Mouse (Mus musculus) kidney, embryonic 15.5 days (tissue): ENCODE measurements around the gene Katnb1. TPM values are rescaled to one million over a fixed set of nuclear protein-coding genes. Genes with fewer than 3 reads are reported as not detected.
A peak's percentile ranks its signal among the peaks of the same experiment; 100 is the strongest.

Experiments
- ATAC-seq: fragments of 200-750 bp; cut with Nextera tagmentation; replicated peaks from 2 replicates; pipeline ENCODE4 v1.8.0; 2017; ENCODE audit warnings: moderate TSS enrichment; ENCODE audit not compliant: low FRiP score
- H3K27ac ChIP-seq: fragments of 300-500 bp; sonication (generic); 2 replicates; pipeline ENCODE4 v1.5.1; 2015; ENCODE audit warnings: mild to moderate bottlenecking, inconsistent platforms
- H3K27me3 ChIP-seq: fragments of 300-500 bp; sonication (generic); 2 replicates; pipeline ENCODE4 v1.6.1; 2015; ENCODE audit warnings: inconsistent platforms
- H3K36me3 ChIP-seq: fragments of 300-500 bp; sonication (generic); 2 replicates; pipeline ENCODE4 v1.6.1; 2015; ENCODE audit warnings: inconsistent platforms
- H3K4me1 ChIP-seq: fragments of 300-500 bp; sonication (generic); 2 replicates; pipeline ENCODE4 v1.6.1; 2015; ENCODE audit warnings: inconsistent platforms
- H3K4me2 ChIP-seq: fragments of 300-500 bp; sonication (generic); 2 replicates; pipeline ENCODE4 v1.6.1; 2015; ENCODE audit warnings: moderate library complexity, mild to moderate bottlenecking, inconsistent platforms
- H3K4me3 ChIP-seq: fragments of 300-500 bp; sonication (generic); replicated peaks from 2 replicates; pipeline ENCODE4 v1.5.1; 2015; ENCODE audit warnings: mild to moderate bottlenecking, inconsistent platforms
- H3K9ac ChIP-seq: fragments of 300-500 bp; sonication (generic); 2 replicates; pipeline ENCODE4 v1.6.1; 2015; ENCODE audit warnings: mild to moderate bottlenecking, inconsistent platforms
- H3K9me3 ChIP-seq: fragments of 300-500 bp; sonication (generic); replicated peaks from 2 replicates; pipeline ENCODE4 v1.6.1; 2016; ENCODE audit warnings: inconsistent platforms
- WGBS: fragments of 180-500 bp; shearing (Covaris S2); methylation state at CpG from one replicate; pipeline ENCODE4 v1.1.7; 2015; ENCODE audit warnings: mixed read lengths; 5-methylcytosine and 5-hydroxymethylcytosine counted together
- polyA plus RNA-seq: library from polyadenylated mRNA; unstranded; fragments of >200 nt; fragmentation: Nextera tagmentation; extraction: Ambion mirVana; gene quantifications from 2 replicates; pipeline ENCODE4 v1.2.1, GENCODE M21; 2015

Katnb1 gene
- polyA plus RNA-seq, 1 experiment from 2014 or later: 29.7 TPM

DNA sequence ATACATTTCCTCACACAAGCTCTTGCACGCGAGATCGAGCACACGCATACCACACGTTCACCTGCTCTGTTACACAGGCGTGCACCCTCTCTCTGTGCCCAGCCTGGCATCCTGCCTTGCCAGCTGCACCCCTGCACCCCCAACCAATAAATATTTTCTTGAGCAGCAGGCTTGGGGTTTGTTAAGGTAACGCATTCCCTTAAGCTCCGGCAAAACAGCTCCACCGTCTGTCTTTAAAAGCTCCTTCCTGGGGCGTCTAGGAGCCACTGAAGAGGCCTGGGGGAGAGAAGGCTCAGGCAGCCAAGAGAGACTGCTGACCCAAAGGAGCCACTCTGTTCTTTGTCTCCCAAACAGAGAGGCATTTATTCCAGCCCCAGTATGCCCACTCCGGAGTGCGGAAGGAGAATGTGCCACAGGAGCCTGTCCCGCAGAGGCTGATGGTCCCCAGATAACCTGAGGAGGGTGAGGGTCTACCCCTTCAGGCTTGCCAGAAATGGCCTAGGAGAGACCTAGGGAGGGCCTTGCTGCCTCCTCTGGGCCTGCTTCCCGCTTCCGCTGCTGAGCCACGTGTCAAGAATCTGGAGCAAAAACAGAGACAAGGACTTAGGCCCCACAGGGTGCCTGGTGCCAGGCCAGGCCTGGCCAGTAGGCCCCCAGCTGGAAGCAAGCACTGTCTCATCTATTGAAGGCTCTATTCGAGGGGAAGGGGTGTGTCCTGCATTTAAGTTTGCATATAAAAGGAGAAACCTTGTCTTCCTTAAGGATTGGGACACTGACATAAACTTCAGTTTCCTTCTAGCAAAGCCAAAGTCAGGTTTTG lies 62.2 kb downstream of the Katnb1 start:
- H3K4me1 ChIP-seq: peaks cover 62% of the 10 kb centered on the region
- peak overlapping the region; percentile 65 for H3K4me3 ChIP-seq
- H3K9me3 ChIP-seq: no peaks in the 10 kb centered on the region
- 21% methylated on average over 17 of the region's 17 CpGs for WGBS
- peak overlapping the region; percentile 79 for H3K4me2 ChIP-seq
- H3K36me3 ChIP-seq: no peaks in the 10 kb centered on the region
- H3K9ac ChIP-seq: 0 out of 2 replicates have a peak overlapping the region, but pooled peaks have one; percentile 70
- peak overlapping the region; percentile 86 for H3K27ac ChIP-seq
- no peaks in the 10 kb centered on the region for H3K27me3 ChIP-seq
- ATAC-seq: no peak

DNA sequence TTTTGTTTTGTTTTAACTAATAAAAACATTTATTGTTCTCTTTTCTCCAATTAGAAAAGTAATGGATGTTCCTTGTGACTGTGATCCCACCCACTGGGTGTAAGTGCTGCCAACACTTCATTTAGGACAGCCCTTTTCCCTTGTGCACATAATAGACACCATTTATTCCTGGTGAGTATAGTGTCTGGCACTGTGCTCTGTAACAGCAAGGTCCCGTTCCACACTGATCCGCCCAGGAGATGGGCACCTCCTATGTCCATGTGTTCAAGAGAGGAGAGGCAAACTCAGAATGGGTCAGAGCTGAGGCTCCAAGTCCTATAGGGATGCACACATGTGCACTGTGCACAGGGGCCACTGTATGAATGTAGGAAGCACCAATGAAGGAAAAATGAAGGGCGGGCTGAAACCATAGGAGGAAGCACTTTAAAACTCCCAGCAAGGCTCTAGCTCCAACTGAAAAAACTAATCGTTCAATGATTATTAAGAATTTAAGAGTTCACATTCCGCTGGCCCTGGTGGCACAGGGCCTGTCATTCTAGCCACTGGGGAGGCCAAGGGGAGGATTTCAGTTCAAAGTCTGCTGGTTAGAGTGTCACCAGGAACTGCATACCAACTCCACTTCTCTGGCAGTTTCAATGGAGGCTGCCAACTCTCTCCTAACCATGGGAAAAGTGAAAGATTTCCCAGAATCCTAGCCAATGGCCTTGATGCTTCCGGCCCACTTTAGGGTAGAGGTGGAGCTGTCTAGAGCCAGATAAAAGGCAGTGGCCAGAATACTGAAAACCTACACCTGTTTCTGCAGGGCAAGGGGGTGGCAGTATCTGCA lies 63.0 kb downstream of the Katnb1 start:
- H3K9ac ChIP-seq: no peak overlapping the region
- no peak for ATAC-seq
- no peaks in the 10 kb centered on the region for H3K9me3 ChIP-seq
- peak overlapping the region; percentile 86 for H3K27ac ChIP-seq
- H3K36me3 ChIP-seq: no peaks in the 10 kb centered on the region
- H3K4me1 ChIP-seq: peaks cover 53% of the 10 kb centered on the region
- no peak overlapping the region for H3K4me3 ChIP-seq
- 71% methylated on average over 6 of the region's 6 CpGs for WGBS
- H3K27me3 ChIP-seq: no peaks in the 10 kb centered on the region
- no peak overlapping the region for H3K4me2 ChIP-seq

DNA sequence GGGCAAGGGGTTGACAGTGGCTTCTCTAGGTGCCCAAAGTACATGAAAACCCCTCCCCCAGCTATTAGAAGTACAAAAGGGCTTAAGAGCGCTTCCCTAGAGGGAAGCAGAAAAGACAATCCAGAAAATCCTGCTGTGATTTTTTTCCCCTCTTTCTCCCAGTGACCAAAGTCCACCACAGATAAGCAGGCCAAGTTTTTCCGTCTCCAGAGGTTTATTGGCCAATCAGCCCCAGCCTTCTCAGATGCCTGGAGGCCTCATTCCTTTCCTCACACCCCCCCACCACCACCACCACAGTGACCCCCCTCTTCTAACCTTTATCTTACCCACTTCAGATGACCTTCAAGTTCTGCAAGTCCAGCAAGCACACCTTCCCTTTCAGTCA lies 63.6 kb downstream of the Katnb1 start:
- no peak overlapping the region for H3K4me3 ChIP-seq
- H3K9me3 ChIP-seq: no peaks in the 10 kb centered on the region
- no peaks in the 10 kb centered on the region for H3K27me3 ChIP-seq
- no peak for ATAC-seq
- H3K4me1 ChIP-seq: peaks cover 49% of the 10 kb centered on the region
- 58% methylated on average over 2 of the region's 2 CpGs for WGBS
- H3K4me2 ChIP-seq: no peak overlapping the region
- H3K9ac ChIP-seq: no peak overlapping the region
- H3K27ac ChIP-seq: peak overlapping the region; percentile 86; the same call in 1 of the 2 replicates
- H3K36me3 ChIP-seq: no peaks in the 10 kb centered on the region

DNA sequence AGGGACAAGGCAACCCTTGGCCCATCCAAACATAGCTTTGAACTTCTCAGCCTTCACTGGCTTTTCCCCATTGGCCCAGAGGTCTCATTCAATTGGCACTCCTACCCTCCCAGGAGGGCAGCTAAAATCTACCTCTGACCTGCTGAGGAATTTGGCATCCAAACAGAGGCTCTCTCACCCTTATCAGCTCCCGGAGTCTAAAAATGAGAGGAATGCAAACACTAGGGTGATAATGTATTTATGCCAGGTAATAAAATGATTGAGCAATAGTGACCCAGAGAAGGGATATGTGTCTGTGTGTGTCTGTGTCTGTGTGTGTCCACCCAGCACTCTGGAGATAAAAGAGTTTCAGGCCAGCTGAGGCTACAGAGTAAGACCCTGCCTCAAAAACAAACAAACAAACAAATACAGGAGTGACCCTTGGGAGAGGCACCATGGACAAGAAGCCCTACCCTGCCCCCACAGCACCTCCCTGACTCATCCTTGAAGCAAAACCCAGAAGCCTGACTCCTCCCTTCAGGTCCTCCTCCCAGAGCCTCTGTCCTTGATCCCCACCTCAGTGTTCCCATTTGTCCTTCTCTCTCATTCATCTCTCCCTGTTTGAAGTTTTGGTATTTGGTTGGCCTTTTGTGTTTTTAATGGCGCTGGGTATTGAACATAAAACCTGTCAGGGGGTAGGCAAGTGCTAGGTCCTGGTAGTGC lies 65.2 kb downstream of the Katnb1 start:
- ATAC-seq: no peak

DNA sequence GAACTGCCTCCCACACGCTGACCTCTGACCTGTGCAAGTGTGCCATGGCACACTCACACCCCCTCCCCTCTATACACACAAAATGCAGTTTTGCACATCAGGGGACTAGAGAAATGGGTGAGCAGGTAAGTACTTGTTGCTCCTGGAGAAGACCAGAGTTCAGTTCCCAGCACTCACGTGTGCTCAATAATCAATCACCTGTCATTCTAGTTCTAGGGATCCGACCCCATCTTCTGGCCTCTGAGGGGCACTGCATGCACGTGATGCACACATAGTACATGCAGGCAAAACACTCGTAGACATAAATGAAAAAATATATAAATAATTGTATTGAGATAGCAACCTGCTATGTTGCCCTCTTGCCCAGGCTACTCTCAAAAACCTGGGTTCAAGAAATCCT lies 65.9 kb downstream of the Katnb1 start:
- Histone ChIP-seq H3K4me3 (no peak overlapping the region), H3K4me2 (no peak overlapping the region), H3K9ac (no peak overlapping the region), H3K9me3 (no peaks in the 10 kb centered on the region), H3K27ac (no peak overlapping the region), H3K4me1 (peaks cover 30% of the 10 kb centered on the region), H3K27me3 (no peaks in the 10 kb centered on the region), H3K36me3 (no peaks in the 10 kb centered on the region)
- no peak for ATAC-seq
- 88% methylated on average over 5 of the region's 5 CpGs for WGBS

More for the DNA sequence above, 65.2 kb downstream of the Katnb1 start:
- Histone ChIP-seq H3K4me2 (no peak overlapping the region), H3K27ac (no peak overlapping the region), H3K9ac (no peak overlapping the region), H3K9me3 (no peaks in the 10 kb centered on the region), H3K4me3 (no peak overlapping the region), H3K36me3 (no peaks in the 10 kb centered on the region), H3K4me1 (peaks cover 37% of the 10 kb centered on the region), H3K27me3 (no peaks in the 10 kb centered on the region)
- WGBS: 56% methylated on average over 2 of the region's 2 CpGs

DNA sequence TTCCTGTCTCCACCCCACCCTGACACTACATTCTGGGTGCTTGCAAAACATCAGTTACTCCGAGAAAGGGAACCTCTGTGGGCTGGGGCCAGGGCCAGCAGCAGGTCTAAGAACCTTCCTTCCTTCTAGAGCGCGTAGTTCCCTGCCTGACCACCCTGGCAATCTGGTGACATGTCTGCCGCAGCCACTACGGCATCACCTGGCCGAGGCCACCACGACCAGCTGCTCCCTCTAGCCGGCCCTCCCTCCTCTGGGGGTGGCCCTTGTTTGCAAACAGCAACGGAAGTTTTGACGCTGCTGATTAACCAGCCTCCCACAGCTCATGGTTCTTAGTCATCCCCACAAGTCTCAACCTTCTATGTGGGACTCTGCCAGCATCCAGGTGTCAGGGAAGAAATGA lies 68.4 kb downstream of the Katnb1 start:
- Histone ChIP-seq H3K9me3 (no peaks in the 10 kb centered on the region), H3K4me3 (no peak overlapping the region), H3K4me1 (peaks cover 13% of the 10 kb centered on the region), H3K36me3 (no peaks in the 10 kb centered on the region), H3K27me3 (no peaks in the 10 kb centered on the region), H3K4me2 (no peak overlapping the region), H3K9ac (no peak overlapping the region), H3K27ac (no peak overlapping the region)
- ATAC-seq: no peak
- 40% methylated on average over 10 of the region's 10 CpGs for WGBS

DNA sequence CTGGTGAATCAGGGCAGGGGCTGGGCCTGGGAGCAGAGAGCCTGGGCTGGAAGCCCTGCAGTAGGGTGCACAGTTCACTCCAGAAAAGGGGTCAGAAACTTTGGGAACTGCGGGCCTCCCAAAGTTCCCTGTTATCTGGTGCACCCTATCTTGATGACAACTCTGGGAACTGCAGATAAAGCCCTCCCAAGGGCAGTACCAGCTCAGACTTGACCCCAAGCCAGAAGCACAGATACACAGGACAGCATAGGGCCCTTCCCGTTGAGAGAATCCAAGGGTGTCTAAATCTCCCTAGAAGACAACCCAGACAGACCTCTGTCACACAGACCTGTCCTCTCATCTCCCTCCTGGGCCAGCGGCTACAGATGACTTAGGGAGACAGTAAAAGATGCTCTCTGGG lies 69.6 kb downstream of the Katnb1 start:
- H3K9ac ChIP-seq: no peak overlapping the region
- WGBS: 83% methylated on average over 3 of the region's 3 CpGs
- no peak overlapping the region for H3K4me2 ChIP-seq
- H3K27ac ChIP-seq: no peak overlapping the region
- no peaks in the 10 kb centered on the region for H3K9me3 ChIP-seq
- H3K27me3 ChIP-seq: no peaks in the 10 kb centered on the region
- H3K4me3 ChIP-seq: no peak overlapping the region
- H3K4me1 ChIP-seq: peaks cover 14% of the 10 kb centered on the region; the same call in 1 of the 2 replicates
- H3K36me3 ChIP-seq: no peaks in the 10 kb centered on the region
- no peak for ATAC-seq

Other genes starting within 250 kb of the Katnb1 start
- gene Coq9, start 242.9 kb upstream of the Katnb1 start, polyA plus RNA-seq: 81.0 and 83.6 TPM in 2 replicates
- 115 and 126 TPM in 2 replicates for gene Ciapin1, start 242.8 kb upstream of the Katnb1 start, polyA plus RNA-seq
- 155 and 157 TPM in 2 replicates for gene Polr2c, start 223.7 kb upstream of the Katnb1 start, polyA plus RNA-seq
- gene Dok4, start 204.9 kb upstream of the Katnb1 start, polyA plus RNA-seq: 27.0 and 32.8 TPM in 2 replicates
- gene Ccdc102a, start 163.1 kb upstream of the Katnb1 start, polyA plus RNA-seq: 21.6 and 24.1 TPM in 2 replicates
- 0.05 and 0.13 TPM in 2 replicates for gene Adgrg5, start 157.5 kb upstream of the Katnb1 start, polyA plus RNA-seq
- gene Adgrg1, start 106.4 kb upstream of the Katnb1 start, polyA plus RNA-seq: 41.7 and 44.8 TPM in 2 replicates
- gene Adgrg3, start 63.5 kb upstream of the Katnb1 start, polyA plus RNA-seq: 4.8 TPM in 2 replicates
- not detected in 2 replicates for gene Drc7, start 26.1 kb upstream of the Katnb1 start, polyA plus RNA-seq
- gene Kifc3, start 121.6 kb downstream of the Katnb1 start, polyA plus RNA-seq: 28.7 and 28.8 TPM in 2 replicates
- 0.44 and 0.81 TPM in 2 replicates for gene Cngb1, start 225.4 kb downstream of the Katnb1 start, polyA plus RNA-seq
- 0.33 TPM in 1 of 2 replicates, not detected in the other for gene Tepp, start 229.4 kb downstream of the Katnb1 start, polyA plus RNA-seq